Mouse (Mus musculus) spleen, postnatal 4 days (tissue): ENCODE measurements around the gene March1.
"Not testable (repeated sequence)": the region's sequence is repeated elsewhere in the genome, so short reads cannot be mapped to it uniquely, and the experiment has no call there.

Experiments used
- DNase-seq, 2 experiments: peaks; one replicate each; pipeline ENCODE4 v3.0.0; 2022; ENCODE audit warnings: low spot score in 2 of 2

Gene March1

DNA sequence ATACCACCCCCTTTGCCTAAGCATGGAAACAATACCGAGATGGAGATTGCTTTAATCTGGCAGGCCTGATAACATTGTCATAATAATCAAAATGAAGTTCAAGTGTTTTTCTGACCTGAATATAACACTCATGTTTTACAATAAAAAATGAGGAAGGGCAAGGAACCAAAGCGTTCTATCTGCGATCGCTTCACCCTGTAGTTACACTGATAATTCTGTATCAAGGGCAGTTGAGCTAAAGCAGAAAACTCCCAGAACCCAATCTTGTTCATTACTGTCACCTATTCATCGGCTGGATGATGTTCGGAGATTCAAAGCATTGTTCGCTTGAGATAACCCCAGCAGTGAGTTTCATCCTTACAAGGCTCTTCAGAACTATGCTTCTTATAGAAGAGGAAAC lies 700.1 kb downstream of the March1 start:
- no peak for DNase-seq

DNA sequence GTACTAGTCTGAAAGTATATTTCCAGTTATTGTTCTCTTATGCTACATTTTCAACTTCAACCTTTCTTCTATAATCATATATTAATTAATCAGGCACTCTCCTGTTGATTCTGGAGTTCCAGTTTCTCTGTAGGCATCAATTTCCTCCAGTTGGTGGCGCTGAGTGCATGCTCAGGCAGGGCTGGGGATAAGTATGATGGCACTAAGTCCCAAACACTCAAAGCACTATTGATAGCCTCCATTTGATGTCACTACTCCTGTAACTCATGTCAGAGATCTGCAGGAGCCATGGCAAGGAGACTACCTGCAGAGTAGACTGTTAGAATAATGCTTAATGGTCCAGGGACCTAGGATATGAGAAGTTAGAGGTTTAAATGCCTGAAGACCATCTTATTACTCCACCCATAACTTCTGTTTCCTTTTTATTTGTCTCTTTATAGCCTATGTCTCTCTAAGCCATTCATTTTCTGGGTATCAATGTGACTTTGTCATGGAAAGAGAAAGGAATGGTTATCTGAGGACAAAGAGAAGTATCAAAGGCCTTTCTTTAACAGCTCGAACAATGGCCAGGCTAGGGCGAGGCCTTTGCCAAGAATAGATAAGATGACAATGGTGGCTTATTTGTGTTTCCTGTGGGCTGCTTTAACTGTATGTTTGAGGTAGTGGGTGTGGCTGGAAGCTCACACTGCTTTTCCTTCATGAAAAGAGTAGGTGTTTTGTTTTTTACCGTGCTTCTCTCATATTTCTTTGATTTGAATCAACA lies 705.5 kb downstream of the March1 start:
- peak; percentile 57 to 72 for DNase-seq

DNA sequence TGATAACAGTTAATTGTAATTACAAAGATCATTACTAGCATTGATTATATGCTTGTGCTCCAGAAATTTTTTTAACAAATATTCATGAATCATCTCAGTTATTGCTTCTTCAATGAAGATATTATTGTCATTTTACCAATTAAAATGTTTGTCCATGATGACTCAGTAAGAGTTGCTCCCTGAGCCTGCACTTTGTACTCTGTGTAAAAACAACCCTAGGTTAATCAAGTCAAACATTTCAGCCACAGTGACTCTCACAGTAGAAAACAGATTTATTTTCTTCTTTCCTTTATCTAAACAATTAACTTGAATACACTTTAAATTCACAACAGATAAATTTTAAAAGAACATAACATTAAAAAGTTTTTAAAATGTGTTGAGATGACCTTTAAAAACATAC lies 708.7 kb downstream of the March1 start:
- no peak for DNase-seq

DNA sequence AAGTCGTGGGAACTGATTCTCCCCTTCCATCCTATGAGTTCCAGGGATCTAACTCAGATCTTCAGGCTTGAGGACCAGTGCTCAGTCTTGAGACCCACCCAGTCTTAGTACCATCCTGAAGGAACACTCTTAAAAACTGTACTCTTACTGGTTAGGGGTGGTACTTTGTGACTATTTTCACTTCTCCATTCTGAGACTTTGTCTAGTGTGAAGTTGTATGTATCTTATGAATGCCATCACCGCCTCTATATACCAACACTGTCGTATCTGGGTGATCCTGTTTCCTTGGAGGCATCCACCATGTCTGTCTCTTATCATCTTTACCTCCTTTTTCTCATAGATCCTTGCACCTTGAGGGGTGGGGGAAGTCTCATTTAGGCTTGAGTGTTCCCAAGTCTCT lies 714.5 kb downstream of the March1 start:
- DNase-seq, result no peak

DNA sequence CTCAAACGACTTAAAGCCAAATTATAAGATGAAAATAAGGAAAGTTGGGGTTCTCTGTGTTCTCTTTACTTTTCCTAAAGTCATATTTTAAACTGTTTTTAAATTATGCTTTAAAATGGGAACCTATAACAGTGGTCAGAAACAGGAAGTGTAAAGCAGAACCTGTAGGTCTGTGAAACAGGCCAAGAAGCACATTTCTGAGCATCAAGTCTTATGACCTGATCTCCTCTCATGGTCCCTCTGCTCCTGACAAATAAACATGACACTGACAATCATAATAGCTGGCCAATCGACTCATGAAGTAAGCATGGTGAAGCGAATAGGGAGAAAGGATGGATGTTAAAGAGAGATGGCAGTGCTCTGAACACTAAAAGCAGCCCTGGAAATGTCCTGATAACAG lies 716.6 kb downstream of the March1 start:
- DNase-seq, result no peak

DNA sequence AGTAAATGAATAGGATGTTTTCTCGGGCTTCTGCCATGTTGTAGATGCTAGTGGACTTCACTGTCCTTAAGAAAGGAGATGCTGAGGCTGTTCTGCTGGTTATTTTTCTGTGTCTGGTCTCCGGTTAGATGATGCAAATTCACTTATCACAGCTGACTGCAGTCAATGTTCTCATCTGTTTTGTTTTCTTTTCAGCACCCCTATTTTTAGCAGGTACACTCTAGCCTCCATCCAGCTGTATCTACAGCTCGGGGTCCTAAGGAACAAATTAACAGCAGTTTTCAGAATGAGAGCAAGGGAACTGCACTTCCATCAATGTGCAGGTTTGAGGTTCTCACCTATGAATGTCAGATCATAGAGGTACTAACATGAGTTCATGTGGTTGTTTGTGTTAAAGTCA lies 721.9 kb downstream of the March1 start:
- no peak for DNase-seq

DNA sequence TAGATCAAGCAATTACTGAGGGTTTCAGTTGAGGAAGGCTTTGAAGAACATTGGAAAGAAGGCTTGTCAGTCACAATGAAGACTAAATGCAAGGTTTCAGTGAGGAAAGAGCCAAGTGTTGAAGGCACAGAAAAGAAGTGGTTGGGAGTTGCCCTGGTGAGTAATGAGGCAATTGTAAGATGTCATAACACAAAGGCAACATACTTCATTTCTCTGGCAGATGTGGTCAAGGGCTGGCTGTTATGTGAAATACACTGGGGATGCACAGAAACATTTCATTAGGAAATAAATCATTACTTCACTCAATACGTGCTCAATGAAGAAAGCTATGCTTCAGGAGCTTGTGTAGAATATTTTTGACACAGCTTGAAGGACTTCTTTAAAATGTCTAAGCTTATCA lies 725.2 kb downstream of the March1 start:
- no peak for DNase-seq

DNA sequence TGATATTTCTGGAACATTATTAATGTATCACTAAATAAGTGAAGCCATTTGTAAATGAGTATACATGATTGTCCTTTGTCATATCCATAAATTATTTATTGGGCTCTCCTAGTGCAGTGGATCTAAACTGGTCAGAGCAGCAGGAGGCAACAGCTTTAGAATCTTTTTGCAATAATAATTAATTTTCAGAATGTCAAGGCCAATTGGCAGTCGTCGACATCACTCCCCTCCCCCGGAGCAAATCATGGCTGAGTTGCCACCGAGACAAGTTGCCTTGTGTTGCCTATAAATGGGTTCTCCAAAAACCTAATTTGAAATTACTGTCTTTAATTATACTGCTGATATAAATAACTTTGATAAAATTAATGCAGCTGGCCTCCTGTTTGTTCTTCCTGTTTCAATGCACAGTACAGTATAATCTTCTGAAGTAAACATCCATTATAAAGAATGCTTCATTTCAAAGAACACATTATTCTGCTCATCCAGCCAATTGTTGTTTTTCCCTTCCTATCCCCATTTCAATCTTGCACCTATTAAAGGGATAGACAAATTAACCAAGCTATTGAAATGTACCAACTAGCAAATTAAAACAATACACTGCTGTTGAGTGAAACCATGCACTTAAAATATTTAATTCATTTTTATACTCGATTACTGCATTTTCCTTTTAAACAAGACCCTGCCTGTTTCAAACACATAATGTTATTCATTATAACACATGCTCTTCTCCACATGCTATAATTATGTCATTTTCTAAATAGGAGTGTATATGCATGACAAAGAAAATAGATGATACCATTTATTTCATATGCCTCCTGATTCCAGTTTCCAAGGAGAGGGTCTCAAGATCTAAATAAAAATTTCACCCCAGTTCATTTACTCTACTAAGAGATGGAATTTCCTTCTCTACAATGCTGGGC lies 745.4 kb downstream of the March1 start:
- no peak for DNase-seq

DNA sequence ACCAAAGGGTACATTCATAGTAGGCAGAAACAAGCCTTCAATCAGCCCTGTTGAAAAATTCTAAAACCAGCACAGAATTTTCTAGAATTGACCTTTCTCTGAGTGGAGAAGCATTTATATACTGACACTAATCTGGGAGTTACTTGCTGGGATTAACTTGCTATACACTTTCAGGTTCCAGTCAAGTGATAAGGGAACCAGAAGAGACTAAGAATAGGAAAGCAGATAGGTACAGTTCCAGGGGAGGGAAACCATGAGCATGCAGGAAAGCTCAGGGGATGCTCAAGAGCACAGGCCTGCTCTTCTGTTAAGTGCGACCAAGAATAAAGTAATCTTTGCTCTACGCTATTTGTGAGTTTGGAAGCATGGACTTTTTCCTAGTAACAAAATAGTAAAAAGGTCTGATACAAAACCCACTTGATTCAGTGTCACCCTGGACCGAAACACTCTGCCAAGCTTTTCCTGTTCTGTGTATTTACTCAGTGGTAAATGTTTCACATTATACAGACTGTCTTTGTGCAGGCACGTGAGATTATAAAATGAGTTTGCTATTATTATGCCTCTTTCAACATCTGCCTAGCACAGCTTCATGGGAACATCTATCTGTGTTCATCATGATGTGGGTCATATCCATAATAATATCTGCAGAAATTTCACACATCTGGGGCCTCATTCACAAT lies 766.1 kb downstream of the March1 start:
- no peak for DNase-seq

DNA sequence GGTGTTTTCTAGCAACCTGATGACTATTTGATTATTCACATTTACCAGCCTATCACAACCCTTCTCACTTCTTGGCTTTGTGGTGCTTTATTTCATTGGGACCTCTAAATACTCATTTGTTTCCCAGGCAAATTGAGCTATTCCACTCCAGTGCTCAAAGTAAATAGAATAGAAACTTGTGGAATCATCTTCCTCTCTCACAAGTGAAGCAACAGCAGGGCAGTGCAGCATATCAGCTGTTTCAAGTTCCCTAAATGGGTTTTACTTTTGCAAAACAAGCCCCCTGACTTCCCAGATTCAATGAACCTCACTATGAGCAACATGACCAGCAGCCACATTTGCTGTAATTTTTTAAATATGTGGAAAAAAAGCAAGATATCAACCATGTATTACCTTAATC lies 768.3 kb downstream of the March1 start:
- DNase-seq, result no peak

DNA sequence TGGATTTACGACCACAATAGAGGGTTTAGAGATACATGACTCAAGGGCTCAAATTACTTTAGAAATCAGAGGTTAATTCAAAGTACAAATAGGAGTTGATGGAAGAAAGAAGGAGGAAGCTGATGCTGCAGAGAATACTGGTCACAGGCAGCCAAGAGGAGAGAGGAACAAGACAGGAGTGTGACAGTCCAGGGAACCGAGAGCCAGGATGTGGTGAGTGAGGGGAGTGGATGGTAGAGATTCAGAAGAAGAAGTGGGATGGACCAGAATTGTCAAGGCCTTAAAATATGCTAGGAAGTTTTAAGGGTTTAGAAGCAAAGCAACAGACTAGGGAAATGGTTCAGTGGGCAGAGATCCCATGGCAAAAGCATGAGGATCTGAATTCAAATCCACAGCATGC lies 771.0 kb downstream of the March1 start:
- DNase-seq, result no peak

DNA sequence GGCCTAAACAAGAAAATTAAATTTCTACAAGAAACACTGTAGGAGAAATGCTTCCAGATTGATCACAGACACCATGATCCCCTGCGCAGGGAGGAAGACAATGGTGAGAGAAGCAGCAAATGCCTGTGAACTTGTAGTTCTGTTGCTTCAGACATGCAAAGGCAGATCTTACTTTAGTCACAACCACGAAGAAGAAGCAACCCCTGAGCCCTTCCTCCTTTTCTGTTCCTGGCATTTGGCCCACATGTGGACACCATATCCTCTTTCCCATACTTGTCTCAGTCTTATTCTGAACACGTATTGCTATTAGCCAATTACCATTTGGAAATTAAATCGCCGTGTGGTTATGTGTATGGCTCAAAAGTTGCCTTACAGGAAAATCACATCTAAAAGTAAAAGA lies 773.9 kb downstream of the March1 start:
- DNase-seq, result peak in 1 of 2 experiments; percentile 19

DNA sequence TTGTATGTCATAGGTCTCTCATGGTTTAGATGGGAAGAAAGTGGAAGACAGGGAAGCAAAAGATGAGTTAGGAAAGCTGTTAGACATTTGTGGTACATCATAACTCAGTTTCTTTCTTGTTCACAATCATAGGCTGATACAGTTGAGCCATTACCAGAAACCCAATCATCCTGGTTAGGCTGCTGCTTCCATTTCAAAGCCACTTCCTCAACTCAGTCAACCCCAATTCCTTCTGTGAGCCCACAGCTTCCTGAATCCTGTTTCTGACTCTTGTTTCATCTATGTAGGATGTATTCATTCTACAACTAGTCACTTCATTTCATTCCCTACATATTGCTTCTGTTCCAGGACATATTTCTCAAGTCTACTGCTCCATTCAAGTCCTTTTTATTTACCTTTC lies 775.2 kb downstream of the March1 start:
- DNase-seq, result no peak

DNA sequence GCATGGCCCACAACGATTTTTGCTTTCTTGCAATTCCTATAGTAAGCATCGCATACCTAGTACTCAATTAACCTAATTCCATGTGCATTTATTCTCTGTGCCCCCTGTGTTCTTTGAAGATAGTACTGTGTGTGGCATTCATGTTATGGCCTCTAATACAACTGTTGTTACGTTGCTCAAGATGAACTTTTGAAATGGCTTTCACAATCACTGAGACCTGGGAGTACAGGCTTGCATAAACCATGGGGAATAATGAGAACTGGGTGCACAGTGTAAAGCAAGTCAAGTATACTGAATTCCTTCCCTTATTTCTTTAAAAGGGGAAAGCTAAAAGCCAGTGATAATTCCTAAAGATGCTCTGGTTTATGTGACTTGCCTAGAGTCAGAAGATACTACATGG lies 776.4 kb downstream of the March1 start:
- no peak for DNase-seq

DNA sequence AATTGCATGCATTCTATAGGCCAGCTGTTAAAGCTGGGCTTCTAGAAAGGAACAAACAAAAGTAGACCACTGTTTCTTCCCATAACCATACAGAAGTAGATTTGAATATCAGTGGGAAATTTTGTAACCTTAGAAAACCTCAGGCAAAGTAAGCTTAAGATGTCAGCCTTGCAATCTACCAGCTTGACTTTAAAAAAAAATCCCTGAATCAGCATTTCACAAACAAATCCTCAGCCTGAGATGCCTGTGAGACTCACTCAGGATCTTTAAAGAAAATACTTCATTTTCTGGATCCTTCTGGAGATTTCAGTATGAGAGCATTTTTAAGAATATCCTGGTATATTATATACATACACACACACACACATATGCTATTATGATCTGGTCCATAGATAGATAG lies 780.1 kb downstream of the March1 start:
- no peak for DNase-seq

DNA sequence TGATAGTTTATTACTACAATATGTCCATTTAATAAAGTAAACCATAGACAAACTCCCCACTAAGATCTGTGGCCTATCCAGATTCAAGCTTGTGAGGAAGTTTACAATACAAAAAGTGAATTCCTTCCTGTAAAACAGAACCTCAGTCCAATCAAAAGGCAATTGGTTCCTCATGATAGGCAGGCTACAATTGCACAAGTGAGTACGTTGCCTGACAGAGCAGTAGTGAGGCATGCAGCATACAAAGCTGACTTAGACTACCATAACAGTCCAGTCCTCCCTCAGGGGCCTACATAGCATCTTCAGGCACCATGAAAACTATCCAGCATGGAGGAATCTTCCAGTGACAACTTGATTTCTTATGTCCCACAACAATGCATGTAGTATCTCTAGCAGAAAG lies 782.4 kb downstream of the March1 start:
- DNase-seq, result no peak

DNA sequence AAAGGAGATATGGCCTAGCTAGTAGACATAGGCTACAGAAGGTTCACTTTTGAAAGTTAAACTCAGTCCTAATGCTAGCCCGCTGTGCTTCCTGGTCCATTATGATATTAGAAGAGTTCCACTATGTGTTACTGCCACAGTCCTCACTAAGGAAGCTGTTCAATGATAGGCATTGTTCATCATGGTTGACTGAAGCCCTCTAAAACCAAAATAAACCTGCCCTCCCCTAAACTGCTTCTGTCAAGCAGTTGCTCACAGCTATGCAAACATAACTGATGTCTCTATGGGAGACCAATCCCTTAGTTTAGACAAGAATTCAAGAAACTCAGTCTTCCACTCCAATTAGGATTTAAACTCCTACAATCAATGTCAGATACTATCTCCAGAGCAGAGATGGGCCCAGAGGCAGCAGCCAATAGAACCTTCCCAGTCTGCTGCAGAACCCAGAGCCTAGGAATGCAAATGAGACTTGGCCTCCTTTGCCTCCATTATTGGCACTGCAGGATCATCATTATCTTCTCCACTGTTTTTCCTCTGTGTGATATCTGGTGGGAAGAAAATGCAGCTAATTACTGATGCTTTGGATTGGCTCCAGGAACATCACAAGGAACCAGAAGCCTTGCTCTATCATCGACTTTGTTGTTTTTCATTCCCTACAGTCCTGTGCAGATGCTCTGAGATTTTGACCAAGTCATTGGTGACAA lies 787.2 kb downstream of the March1 start:
- DNase-seq, result no peak

DNA sequence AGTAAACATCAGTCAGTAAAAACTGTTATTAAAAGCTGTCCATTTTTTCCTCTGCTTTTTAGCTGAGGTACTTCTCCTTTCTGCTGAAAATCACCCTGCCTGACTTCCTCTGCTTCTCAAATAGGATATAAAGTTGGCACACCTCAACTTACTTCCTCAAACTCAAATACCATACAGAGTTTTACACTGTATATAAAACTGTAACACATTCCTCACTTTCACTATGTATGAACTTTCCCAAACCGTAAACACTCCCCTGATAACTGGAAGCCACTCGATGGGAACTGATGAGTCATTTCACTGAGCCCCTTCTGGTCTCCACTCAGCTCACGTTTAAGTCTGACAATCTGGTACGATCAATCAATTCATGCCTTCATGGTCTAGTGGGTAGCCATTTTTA lies 788.1 kb downstream of the March1 start:
- not testable (repeated sequence) for DNase-seq

DNA sequence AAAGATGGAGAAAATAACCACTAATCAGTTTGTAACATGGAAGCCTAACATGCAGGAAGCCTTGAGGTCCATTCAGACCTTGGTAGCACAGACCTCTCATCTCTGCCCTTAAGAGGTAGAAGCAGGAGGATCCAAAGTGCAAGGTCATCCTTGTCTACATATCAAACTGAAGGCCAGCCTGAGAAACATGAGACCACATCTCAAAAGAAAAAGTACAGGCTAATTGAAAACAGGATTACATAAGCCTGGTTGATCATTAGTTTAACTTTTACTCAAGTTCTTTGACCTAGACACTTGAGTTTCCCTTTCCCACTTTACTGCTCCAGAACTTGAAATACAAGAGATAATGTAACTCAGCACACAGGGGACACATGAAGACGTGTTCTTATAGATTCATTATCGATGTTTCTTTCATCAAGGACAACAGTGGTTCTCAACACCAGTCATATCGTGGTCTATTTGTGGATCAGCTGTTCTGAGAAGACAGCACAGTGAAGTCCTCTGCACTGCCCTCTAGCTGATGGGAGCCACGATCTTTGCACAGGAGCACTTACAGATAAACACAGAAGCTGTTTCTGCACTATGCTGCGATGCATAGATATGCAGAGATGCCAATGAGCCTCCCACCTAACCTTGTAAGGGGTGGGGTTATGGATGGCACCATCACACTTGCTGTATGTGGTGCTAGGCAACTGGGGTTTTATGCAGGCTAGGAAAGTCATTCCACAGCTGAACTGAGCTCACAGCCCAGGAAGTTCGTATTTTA lies 789.1 kb downstream of the March1 start:
- DNase-seq, result no peak

DNA sequence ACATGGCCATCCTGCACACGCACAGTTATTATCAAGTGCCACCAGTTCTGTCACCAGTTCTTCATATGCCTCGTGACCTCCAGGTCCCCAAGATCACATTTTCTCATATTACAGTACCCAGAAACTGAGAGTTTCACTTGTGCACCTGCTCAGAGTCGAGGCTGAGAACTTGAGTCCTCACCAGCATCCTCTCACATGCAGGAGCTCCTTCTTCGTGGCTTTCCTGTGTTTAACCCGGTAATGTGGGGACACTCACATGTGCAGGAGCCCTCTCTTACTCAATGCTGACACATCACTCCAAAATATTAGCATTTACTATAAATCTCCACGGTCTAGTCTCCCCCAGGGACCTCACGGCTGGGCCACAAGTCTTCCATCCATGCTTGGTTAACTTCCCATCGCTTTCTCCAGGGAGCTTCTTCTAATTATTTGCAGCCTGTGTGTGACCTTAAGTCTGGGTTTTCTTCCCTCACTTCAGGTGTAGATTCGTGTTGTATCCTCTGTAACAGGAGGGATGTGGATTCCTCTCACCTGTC lies 792.4 kb downstream of the March1 start:
- no peak for DNase-seq

DNA sequence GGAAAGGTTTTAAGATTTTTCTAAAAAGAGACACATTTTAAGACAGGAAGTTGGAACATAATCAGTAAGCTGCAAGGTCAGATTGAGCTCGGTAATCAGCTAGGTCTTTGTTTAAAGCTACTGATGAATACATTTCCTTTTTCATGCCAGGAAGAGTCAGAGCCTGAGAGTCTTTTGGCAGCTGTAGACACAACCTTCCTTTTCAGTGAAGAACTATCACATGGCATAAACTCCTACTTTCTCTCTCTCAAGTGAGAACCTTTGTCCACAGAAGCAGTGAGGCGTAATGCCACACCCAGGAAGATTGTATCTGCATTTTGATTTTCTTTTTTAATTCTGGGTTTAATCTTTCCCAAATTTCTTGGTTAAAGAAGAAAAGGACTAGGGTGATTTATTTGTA lies 795.4 kb downstream of the March1 start:
- no peak for DNase-seq
